Mouse (Mus musculus) duodenum, adult 2 months (tissue): ENCODE measurements around the gene Krt9. TPM values are rescaled to one million over a fixed set of nuclear protein-coding genes. Genes with fewer than 3 reads are reported as not detected.

Experiments used
- polyA plus RNA-seq: library from polyadenylated mRNA; depleted of rRNA; stranded (reverse); fragments of >200 nt; gene quantifications from 2 replicates; pipeline ENCODE4 v1.2.3, GENCODE M21; 2012; ENCODE audit warnings: low replicate concordance; rRNA removed

Gene Krt9
- polyA plus RNA-seq, result not detected in 2 replicates

DNA sequence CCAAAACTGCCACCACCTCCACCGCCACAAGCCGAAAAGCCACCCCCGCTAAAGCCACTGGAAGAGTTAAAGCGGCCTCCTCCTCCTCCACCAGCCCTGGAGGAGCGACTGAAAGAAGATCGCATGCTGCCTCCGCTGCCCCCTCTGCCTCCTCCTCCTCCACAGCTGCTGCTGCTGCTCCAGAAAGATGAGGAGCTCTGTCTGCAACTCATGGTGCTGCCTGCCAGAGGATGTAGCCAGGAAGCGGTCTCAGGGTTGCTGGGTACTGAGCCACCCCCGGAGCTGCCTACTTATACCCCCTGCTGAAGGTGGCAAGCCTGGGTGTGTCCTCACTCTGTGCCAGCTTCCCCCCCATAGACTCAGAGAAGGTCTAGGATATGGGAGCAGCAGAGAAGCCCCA lies at the start of gene Krt9:
TSS of gene Krt9 (minus strand) at position 255 of the 400 bp plus-strand sequence.

DNA sequence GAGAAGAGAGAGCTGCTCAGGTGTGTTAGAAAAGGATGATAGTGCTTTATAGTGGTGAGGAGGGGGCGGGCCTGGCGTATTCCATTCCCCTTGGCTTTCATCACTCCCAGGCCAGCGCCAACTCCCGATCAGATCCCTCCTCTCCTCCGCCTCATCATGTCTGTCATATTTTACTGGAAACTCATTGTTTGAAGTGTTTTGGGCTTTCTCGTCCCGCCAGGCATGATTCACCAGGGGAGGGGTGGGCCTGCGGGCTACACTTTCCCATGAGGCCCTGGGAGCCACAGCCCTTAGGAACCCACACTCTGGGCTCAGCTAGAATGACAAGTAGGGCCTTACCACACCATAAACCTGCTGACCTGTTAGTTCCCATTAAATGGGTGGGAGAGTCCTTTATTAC lies 14.5 kb upstream of the Krt9 start, which contains the start of gene Krt14:
TSS of gene Krt14 (minus strand) at position 51 of the 400 bp plus-strand sequence.

DNA sequence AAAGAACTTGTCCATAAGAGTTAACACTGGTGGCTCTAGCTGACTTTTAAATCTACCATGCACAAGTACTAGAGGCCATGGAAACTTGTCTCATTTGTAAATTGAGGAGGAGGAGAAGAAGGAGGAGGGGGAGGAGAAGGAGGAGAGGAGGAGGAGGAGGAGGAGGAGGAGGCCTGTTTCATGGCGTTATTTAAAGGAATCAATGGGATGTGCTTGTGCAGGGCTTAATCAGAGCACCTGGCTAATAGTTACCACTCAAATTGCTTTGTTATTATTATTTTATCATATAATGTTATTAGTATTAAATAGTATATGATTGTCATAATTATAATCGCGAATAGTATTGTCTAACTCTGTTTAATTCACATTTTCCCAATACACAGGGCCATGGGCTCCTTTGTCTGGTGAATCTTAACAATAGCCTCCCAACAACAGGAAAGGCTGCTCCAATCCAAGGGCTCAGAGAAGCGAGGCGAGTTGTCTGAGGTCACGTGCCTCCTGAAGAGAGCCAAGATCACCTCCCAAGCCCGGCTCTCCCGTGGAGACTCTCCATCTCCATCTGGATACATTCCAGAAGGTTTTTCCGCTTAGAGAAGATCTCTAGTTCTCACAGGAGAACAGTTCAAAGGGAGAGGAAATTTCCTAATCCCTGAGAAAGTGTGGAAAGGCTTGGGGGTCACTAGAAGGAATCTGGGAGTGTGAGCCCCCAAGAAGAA lies 44.3 kb downstream of the Krt9 start, which contains the start of gene Krt19:
TSS of gene Krt19 (minus strand) at position 51 of the 716 bp plus-strand sequence.

Other genes starting within 250 kb of the Krt9 start
- gene Krtap9-5, start 244.8 kb downstream of the Krt9 start, polyA plus RNA-seq, result not detected in 2 replicates
- not detected in 2 replicates for gene Krtap29-1, start 214.2 kb downstream of the Krt9 start, polyA plus RNA-seq
- not detected in 2 replicates for gene Krtap16-1, start 206.6 kb downstream of the Krt9 start, polyA plus RNA-seq
- not detected in 2 replicates for gene Krtap17-1, start 199.3 kb downstream of the Krt9 start, polyA plus RNA-seq
- gene Krt33a, start 177.0 kb downstream of the Krt9 start, polyA plus RNA-seq, result not detected in 2 replicates
- gene Krt33b, start 163.4 kb downstream of the Krt9 start, polyA plus RNA-seq, result not detected in 2 replicates
- not detected in 2 replicates for gene Krt34, start 151.7 kb downstream of the Krt9 start, polyA plus RNA-seq
- 0.09 and 0.17 TPM in 2 replicates for gene Krt31, start 142.7 kb downstream of the Krt9 start, polyA plus RNA-seq
- 0.18 TPM in 1 of 2 replicates, not detected in the other for gene Krt32, start 105.0 kb downstream of the Krt9 start, polyA plus RNA-seq
- not detected in 2 replicates for gene Krt35, start 97.0 kb downstream of the Krt9 start, polyA plus RNA-seq
- gene Krt36, start 87.6 kb downstream of the Krt9 start, polyA plus RNA-seq, result 0.11 TPM in 1 of 2 replicates, not detected in the other
- 0.24 and 2.1 TPM in 2 replicates for gene Krt13, start 71.7 kb downstream of the Krt9 start, polyA plus RNA-seq
- gene Krt15, start 57.3 kb downstream of the Krt9 start, polyA plus RNA-seq, result 0.12 and 0.37 TPM in 2 replicates
- 1,125 and 1,286 TPM in 2 replicates for gene Krt19, start 44.6 kb downstream of the Krt9 start, polyA plus RNA-seq
- 0.05 and 0.34 TPM in 2 replicates for gene Krt14, start 14.3 kb upstream of the Krt9 start, polyA plus RNA-seq
- not detected in 2 replicates for gene Krt16, start 55.7 kb upstream of the Krt9 start, polyA plus RNA-seq
- gene Krt17, start 67.8 kb upstream of the Krt9 start, polyA plus RNA-seq, result 0.13 and 0.21 TPM in 2 replicates
- gene Krt42, start 76.6 kb upstream of the Krt9 start, polyA plus RNA-seq, result not detected in 2 replicates
- 94.6 and 104 TPM in 2 replicates for gene Eif1, start 126.6 kb upstream of the Krt9 start, polyA plus RNA-seq
- gene Gast, start 141.2 kb upstream of the Krt9 start, polyA plus RNA-seq, result 1.2 and 240 TPM in 2 replicates
- gene Hap1, start 162.9 kb upstream of the Krt9 start, polyA plus RNA-seq, result 3.5 and 3.6 TPM in 2 replicates
- 369 and 374 TPM in 2 replicates for gene Jup, start 204.5 kb upstream of the Krt9 start, polyA plus RNA-seq
- 10.5 and 15.2 TPM in 2 replicates for gene P3h4, start 221.6 kb upstream of the Krt9 start, polyA plus RNA-seq
- gene Fkbp10, start 222.5 kb upstream of the Krt9 start, polyA plus RNA-seq, result 10.9 and 14.3 TPM in 2 replicates
- 5.7 and 20.7 TPM in 2 replicates for gene Nt5c3b, start 248.6 kb upstream of the Krt9 start, polyA plus RNA-seq
- gene Klhl10, start 248.7 kb upstream of the Krt9 start, polyA plus RNA-seq, result not detected in 2 replicates